Mouse (Mus musculus): ENCODE results near the gene Bud31. TPM values are rescaled to one million over a fixed set of nuclear protein-coding genes. Genes with fewer than 3 reads are reported as not detected.

The Bud31 gene
- polyA plus RNA-seq, 1 experiment, result 86.5 TPM

DNA sequence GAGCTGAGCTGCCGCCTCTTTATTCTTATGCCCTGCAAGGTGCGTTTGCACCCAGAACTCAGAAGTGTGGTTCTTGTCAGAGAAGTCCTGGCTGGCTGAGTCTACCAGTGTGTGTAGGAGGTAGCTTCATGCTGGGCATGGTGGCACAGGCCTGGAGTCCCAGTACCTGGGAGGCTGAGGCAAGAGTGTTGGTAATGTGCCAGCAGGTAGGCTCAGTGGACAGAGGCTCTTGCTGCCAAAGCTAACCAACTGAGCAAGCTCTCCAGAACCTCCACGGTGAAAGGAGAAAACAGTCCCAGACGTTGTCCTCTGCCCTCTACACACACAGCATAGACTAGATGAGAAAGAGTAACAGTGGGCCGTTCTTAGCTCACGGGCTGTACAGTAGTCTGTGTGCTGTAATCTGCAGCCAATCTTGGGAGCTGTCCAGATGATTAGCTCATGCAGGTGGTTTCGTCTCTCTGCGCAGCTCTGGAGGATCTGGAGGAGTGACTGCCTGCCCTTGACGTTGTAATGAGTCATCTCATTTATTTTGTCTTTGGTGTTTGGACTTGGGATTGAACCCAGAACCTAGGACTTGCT, 34.4 kb upstream of the Bud31 start:
- no peak for TF ChIP-seq CTCF (IDR thresholded peaks at IDR 0.05; ENCODE audit: control insufficient read depth, insufficient read depth, insufficient replicate concordance, low read depth, low read length)
- Histone ChIP-seq H3K4me1 (ENCODE audit: control insufficient read depth, insufficient read depth, low read length) (no peaks in the 10 kb centered on the region), H3K36me3 (ENCODE audit: control insufficient read depth, insufficient read depth, low read length) (no peaks in the 10 kb centered on the region; the same call in 1 of the 2 replicates)

DNA sequence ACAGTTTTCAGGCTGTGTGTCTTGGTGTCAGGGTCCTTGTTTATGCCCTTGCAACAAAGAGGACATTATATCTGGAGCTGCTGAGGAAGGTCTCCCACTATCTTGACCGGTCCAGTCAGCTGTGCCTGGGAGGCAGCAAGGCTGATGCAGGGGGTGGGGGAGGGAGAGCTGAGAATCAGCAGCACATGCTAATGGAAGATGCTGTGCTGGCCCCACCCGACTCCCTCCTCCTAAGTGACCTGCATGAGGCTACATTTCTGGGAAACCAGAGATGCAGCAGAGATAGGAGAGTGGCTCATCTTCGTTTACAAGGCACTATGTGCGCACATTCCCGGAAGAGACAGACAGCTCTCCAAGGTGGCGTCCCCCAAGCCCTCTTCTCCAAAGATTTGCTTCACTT, 29.8 kb upstream of the Bud31 start:
- H3K27me3 ChIP-seq (ENCODE audit: control insufficient read depth, insufficient read depth, low read length), result no peaks in the 10 kb centered on the region
- no peak for TF ChIP-seq CTCF (IDR thresholded peaks at IDR 0.05; ENCODE audit: control insufficient read depth, insufficient read depth, insufficient replicate concordance, low read depth, low read length)
- no peak for TF ChIP-seq POLR2A (IDR thresholded peaks at IDR 0.05; ENCODE audit: control insufficient read depth, low read depth, low read length)
- H3K27ac ChIP-seq (ENCODE audit: control insufficient read depth, insufficient read depth, low read depth, low read length), result no peak overlapping the region
- H3K36me3 ChIP-seq (ENCODE audit: control insufficient read depth, insufficient read depth, low read length), result no peaks in the 10 kb centered on the region; the same call in 1 of the 2 replicates
- H3K4me3 ChIP-seq (ENCODE audit: control insufficient read depth, low read depth, low read length), result no peak overlapping the region
- peaks cover 10% of the 10 kb centered on the region for H3K4me1 ChIP-seq (ENCODE audit: control insufficient read depth, insufficient read depth, low read length)

More for the DNA sequence above, 34.4 kb upstream of the Bud31 start:
- H3K27me3 ChIP-seq (ENCODE audit: control insufficient read depth, insufficient read depth, low read length), result no peaks in the 10 kb centered on the region
- H3K4me3 ChIP-seq (ENCODE audit: control insufficient read depth, low read depth, low read length), result no peak overlapping the region
- H3K27ac ChIP-seq (ENCODE audit: control insufficient read depth, insufficient read depth, low read depth, low read length), result peak overlapping the region; percentile 16; the same call in 1 of the 2 replicates

DNA sequence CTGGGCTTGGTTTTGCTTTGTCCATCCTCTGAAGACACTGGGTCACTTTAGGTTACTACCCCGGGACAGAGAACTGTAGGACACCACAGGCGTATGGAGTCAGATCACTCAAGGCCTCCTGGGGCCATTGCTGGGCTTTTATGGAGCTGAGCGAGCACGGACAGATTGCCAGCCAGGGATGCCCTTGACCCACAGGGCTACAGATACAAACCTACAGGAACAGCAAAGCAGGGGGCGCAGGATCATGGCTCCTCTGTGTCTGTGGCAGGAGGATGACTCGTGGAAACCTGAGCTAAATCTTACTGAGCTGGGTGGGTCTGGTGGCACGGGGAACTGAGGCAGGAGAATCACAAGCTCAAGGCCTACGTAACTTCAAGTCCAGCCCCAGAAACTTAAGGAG, 27.6 kb upstream of the Bud31 start:
- H3K27ac ChIP-seq (ENCODE audit: control insufficient read depth, insufficient read depth, low read depth, low read length), result no peak overlapping the region
- H3K36me3 ChIP-seq (ENCODE audit: control insufficient read depth, insufficient read depth, low read length), result no peaks in the 10 kb centered on the region
- peaks cover 12% of the 10 kb centered on the region for H3K4me1 ChIP-seq (ENCODE audit: control insufficient read depth, insufficient read depth, low read length)
- H3K4me3 ChIP-seq (ENCODE audit: control insufficient read depth, low read depth, low read length), result no peak overlapping the region
- H3K27me3 ChIP-seq (ENCODE audit: control insufficient read depth, insufficient read depth, low read length), result no peaks in the 10 kb centered on the region
- TF ChIP-seq POLR2A (IDR thresholded peaks at IDR 0.05; ENCODE audit: control insufficient read depth, low read depth, low read length) (no peak), CTCF (IDR thresholded peaks at IDR 0.05; ENCODE audit: control insufficient read depth, insufficient read depth, insufficient replicate concordance, low read depth, low read length) (no peak)

GRCm38 (mm10) chr5:145113416-145113815, 26.7 kb upstream of the Bud31 start:
- Histone ChIP-seq H3K4me1 (ENCODE audit: control insufficient read depth, insufficient read depth, low read length) (peaks cover 12% of the 10 kb centered on the region), H3K27me3 (ENCODE audit: control insufficient read depth, insufficient read depth, low read length) (no peaks in the 10 kb centered on the region), H3K36me3 (ENCODE audit: control insufficient read depth, insufficient read depth, low read length) (no peaks in the 10 kb centered on the region), H3K27ac (ENCODE audit: control insufficient read depth, insufficient read depth, low read depth, low read length) (no peak overlapping the region), H3K4me3 (ENCODE audit: control insufficient read depth, low read depth, low read length) (no peak overlapping the region; the same call in 1 of the 2 replicates)
- TF ChIP-seq POLR2A (IDR thresholded peaks at IDR 0.05; ENCODE audit: control insufficient read depth, low read depth, low read length) (no peak), CTCF (IDR thresholded peaks at IDR 0.05; ENCODE audit: control insufficient read depth, insufficient read depth, insufficient replicate concordance, low read depth, low read length) (no peak)

- Histone ChIP-seq H3K27me3 (ENCODE audit: control insufficient read depth, insufficient read depth, low read length) (no peaks in the 10 kb centered on the region), H3K4me1 (ENCODE audit: control insufficient read depth, insufficient read depth, low read length) (peaks cover 12% of the 10 kb centered on the region), H3K27ac (ENCODE audit: control insufficient read depth, insufficient read depth, low read depth, low read length) (peak within 1 kb of the TSS; percentile 77), H3K36me3 (ENCODE audit: control insufficient read depth, insufficient read depth, low read length) (no peaks in the 10 kb centered on the region), H3K4me3 (ENCODE audit: control insufficient read depth, low read depth, low read length) (peak within 1 kb of the TSS; percentile 87)
- no peak for TF ChIP-seq CTCF (IDR thresholded peaks at IDR 0.05; ENCODE audit: control insufficient read depth, insufficient read depth, insufficient replicate concordance, low read depth, low read length)
- TF ChIP-seq POLR2A (IDR thresholded peaks at IDR 0.05; ENCODE audit: control insufficient read depth, low read depth, low read length), result 0 out of 2 replicates have a peak, but pooled peaks have one; percentile 36
Measured at GRCm38 (mm10) chr5:145114071-145114605, 26.0 kb upstream of the Bud31 start, which contains the start of gene Arpc1b. Arpc1b (plus strand) TSS chr5:145114215.

DNA sequence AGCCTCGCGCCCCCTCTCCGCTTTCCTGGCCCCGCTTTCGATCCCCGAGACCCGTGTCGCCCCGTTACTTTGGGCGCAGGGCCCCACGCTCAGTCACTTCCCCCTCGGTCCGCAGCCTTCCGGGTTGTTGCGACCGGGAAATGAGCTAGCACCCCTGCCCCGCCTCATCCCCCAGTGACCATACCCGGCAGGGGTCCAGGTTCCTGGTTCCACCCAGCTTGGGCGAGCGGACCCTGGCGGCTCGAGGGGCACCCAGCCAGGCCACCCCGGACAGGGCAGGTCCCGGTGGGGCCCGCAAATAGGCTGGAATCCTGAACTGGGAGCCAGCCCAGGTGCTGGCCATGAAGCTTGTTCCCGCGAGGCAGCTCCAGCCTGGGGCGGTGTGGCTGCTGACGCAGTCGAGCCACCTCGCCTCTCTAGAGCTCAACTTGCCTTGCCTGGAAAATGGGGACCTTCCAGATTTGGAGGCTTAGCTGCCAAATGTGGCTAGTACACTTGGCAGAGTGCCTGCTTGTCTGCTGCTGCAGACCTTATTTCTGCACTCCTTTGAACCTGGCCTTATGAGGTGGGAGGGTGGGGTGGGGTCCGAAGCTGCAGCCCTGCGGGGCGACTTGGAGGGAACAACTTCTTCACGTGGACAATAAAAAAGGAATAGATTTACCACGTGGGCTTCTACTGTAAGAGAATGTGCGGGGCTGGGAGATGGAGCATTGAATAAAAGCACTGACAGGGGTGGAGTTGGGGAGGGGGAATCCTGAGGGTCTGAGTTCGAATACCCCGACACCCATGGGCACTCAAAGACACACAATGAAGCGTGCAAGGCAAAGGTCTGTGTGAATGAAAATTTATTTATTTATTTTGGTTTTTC, 25.3 kb upstream of the Bud31 start:
- Histone ChIP-seq H3K36me3 (ENCODE audit: control insufficient read depth, insufficient read depth, low read length) (no peaks in the 10 kb centered on the region), H3K4me3 (ENCODE audit: control insufficient read depth, low read depth, low read length) (peak overlapping the region; percentile 87), H3K27me3 (ENCODE audit: control insufficient read depth, insufficient read depth, low read length) (no peaks in the 10 kb centered on the region), H3K27ac (ENCODE audit: control insufficient read depth, insufficient read depth, low read depth, low read length) (peak overlapping the region; percentile 77), H3K4me1 (ENCODE audit: control insufficient read depth, insufficient read depth, low read length) (peaks cover 12% of the 10 kb centered on the region)
- no peak for TF ChIP-seq POLR2A (IDR thresholded peaks at IDR 0.05; ENCODE audit: control insufficient read depth, low read depth, low read length)
- TF ChIP-seq CTCF (IDR thresholded peaks at IDR 0.05; ENCODE audit: control insufficient read depth, insufficient read depth, insufficient replicate concordance, low read depth, low read length), result no peak

DNA sequence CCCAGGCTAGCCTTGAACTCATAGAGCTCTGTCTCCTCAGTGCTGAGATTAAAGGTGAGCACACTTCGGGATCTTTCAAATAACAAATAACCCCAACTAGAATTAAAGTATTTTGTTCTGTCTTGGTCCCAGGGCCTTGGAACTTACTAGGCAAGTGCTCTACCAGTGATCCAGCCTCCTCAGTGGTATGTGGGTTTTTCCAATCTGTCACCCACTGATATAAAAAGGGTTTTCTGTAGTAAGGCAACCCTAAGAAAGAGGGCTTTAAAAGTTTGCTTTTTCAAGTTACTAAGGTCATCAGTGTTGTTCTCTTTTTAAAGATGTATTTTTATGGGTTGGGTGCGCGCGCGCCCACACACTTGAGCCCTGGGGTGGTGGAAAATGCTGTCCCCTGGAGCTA, 24.4 kb upstream of the Bud31 start:
- TF ChIP-seq POLR2A (IDR thresholded peaks at IDR 0.05; ENCODE audit: control insufficient read depth, low read depth, low read length) (no peak), CTCF (IDR thresholded peaks at IDR 0.05; ENCODE audit: control insufficient read depth, insufficient read depth, insufficient replicate concordance, low read depth, low read length) (no peak)
- Histone ChIP-seq H3K4me1 (ENCODE audit: control insufficient read depth, insufficient read depth, low read length) (peaks cover 12% of the 10 kb centered on the region), H3K36me3 (ENCODE audit: control insufficient read depth, insufficient read depth, low read length) (no peaks in the 10 kb centered on the region), H3K27me3 (ENCODE audit: control insufficient read depth, insufficient read depth, low read length) (no peaks in the 10 kb centered on the region), H3K4me3 (ENCODE audit: control insufficient read depth, low read depth, low read length) (no peak overlapping the region), H3K27ac (ENCODE audit: control insufficient read depth, insufficient read depth, low read depth, low read length) (peak overlapping the region; percentile 43; the same call in 1 of the 2 replicates)
